In genomic region chr6:67791393-67791792, GRCm38 (mm10) we compare ENCODE assay signal across 17 mouse cellular contexts.
"Had no signal": no experiment of that assay in that cellular context is flagged by ENCODE, and none has a peak within 500 bp of the region (broad histone marks: within the 10 kb centered on the region; RNA-seq: fewer than 3 reads in every experiment).

No protein-coding gene starts in this region.

- H3K4me2 ChIP-seq: neural tube, embryonic 12.5 days; neural tube, embryonic 13.5 days; neural tube, embryonic 15.5 days; stomach, embryonic 15.5 days had no signal

- DNase-seq: retina, postnatal 1 day; right cerebral cortex, adult 18-20 months; right cerebral cortex, postnatal 14 days; right cerebral cortex, postnatal 25 days; right cerebral cortex, postnatal 4 days; spleen, adult 18-20 months; thymus, adult 18-20 months; thymus, adult 2 months; thymus, postnatal 14 days; thymus, postnatal 25 days; thymus, postnatal 36 days; thymus, postnatal 4 days had no signal

- H3K27me3 ChIP-seq: neural tube, embryonic 12.5 days; neural tube, embryonic 13.5 days; neural tube, embryonic 15.5 days; stomach, embryonic 15.5 days had no signal

- H3K9ac ChIP-seq: neural tube, embryonic 12.5 days; neural tube, embryonic 13.5 days; neural tube, embryonic 15.5 days; stomach, embryonic 15.5 days had no signal

- H3K27ac ChIP-seq: neural tube, embryonic 12.5 days; neural tube, embryonic 13.5 days; neural tube, embryonic 15.5 days; stomach, embryonic 15.5 days; stomach, postnatal 0 days had no signal

- H3K4me3 ChIP-seq: neural tube, embryonic 12.5 days; neural tube, embryonic 13.5 days; neural tube, embryonic 15.5 days; stomach, embryonic 15.5 days had no signal

- H3K9me3 ChIP-seq: neural tube, embryonic 12.5 days; neural tube, embryonic 13.5 days; neural tube, embryonic 15.5 days; stomach, embryonic 15.5 days had no signal

- H3K36me3 ChIP-seq: neural tube, embryonic 12.5 days; neural tube, embryonic 13.5 days; neural tube, embryonic 15.5 days; stomach, embryonic 15.5 days had no signal

- H3K4me1 ChIP-seq: neural tube, embryonic 12.5 days; neural tube, embryonic 13.5 days; neural tube, embryonic 15.5 days; stomach, embryonic 15.5 days had no signal
